Mouse (Mus musculus): ENCODE measurements around the gene Gm49368. TPM values are rescaled to one million over a fixed set of nuclear protein-coding genes. Genes with fewer than 3 reads are reported as not detected.

Gene Gm49368
- polyA plus RNA-seq, 1 experiment from 2014 or later = not detected

- Histone ChIP-seq H3K9ac (no peak overlapping the region), H3K4me3 (replicated peaks) (no peak overlapping the region), H3K4me2 (no peak overlapping the region), H3K9me3 (replicated peaks) (no peaks in the 10 kb centered on the region), H3K4me1 (no peaks in the 10 kb centered on the region), H3K36me3 (no peaks in the 10 kb centered on the region), H3K27me3 (no peaks in the 10 kb centered on the region), H3K27ac (no peak overlapping the region)
- ATAC-seq (replicated peaks; ENCODE audit: low FRiP score) = no peak
- 71% methylated on average over 7 of the region's 7 CpGs for WGBS
These were observed 3.9 kb upstream of the Gm49368 start for GRCm38 (mm10) chr7:128058576-128058975.

- WGBS = 72% methylated on average over 4 of the region's 4 CpGs
- no peaks in the 10 kb centered on the region for H3K4me1 ChIP-seq
- no peak overlapping the region for H3K4me2 ChIP-seq
- no peaks in the 10 kb centered on the region for H3K27me3 ChIP-seq
- H3K9me3 ChIP-seq (replicated peaks) = no peaks in the 10 kb centered on the region
- no peak overlapping the region for H3K4me3 ChIP-seq (replicated peaks)
- no peaks in the 10 kb centered on the region for H3K36me3 ChIP-seq
- no peak for ATAC-seq (replicated peaks; ENCODE audit: low FRiP score)
- H3K9ac ChIP-seq = no peak overlapping the region
- H3K27ac ChIP-seq = no peak overlapping the region
These were observed 3.4 kb upstream of the Gm49368 start for GRCm38 (mm10) chr7:128059091-128059490.

- H3K4me3 ChIP-seq (replicated peaks) = no peak overlapping the region
- H3K27ac ChIP-seq = no peak overlapping the region
- H3K27me3 ChIP-seq = no peaks in the 10 kb centered on the region
- H3K9ac ChIP-seq = no peak overlapping the region
- H3K4me1 ChIP-seq = no peaks in the 10 kb centered on the region
- ATAC-seq (replicated peaks; ENCODE audit: low FRiP score) = no peak
- H3K9me3 ChIP-seq (replicated peaks) = no peaks in the 10 kb centered on the region
- H3K36me3 ChIP-seq = no peaks in the 10 kb centered on the region
- 89% methylated on average over 6 of the region's 6 CpGs for WGBS
- H3K4me2 ChIP-seq = no peak overlapping the region
These were observed 813 bp downstream of the Gm49368 start for GRCm38 (mm10) chr7:128063211-128063781.

GRCm38 (mm10) chr7:128065547-128065946 is 3.1 kb downstream of the Gm49368 start:
- no peaks in the 10 kb centered on the region for H3K36me3 ChIP-seq
- no peaks in the 10 kb centered on the region for H3K27me3 ChIP-seq
- no peak overlapping the region for H3K4me2 ChIP-seq
- no peak overlapping the region for H3K27ac ChIP-seq
- no peak overlapping the region for H3K9ac ChIP-seq
- no peaks in the 10 kb centered on the region for H3K9me3 ChIP-seq (replicated peaks)
- WGBS = 81% methylated on average over 5 of the region's 5 CpGs
- H3K4me1 ChIP-seq = no peaks in the 10 kb centered on the region
- ATAC-seq (replicated peaks; ENCODE audit: low FRiP score) = no peak
- H3K4me3 ChIP-seq (replicated peaks) = no peak overlapping the region

- WGBS = 74% methylated on average over 3 of the region's 3 CpGs
- H3K4me3 ChIP-seq (replicated peaks) = no peak overlapping the region
- no peak overlapping the region for H3K4me2 ChIP-seq
- H3K36me3 ChIP-seq = no peaks in the 10 kb centered on the region
- ATAC-seq (replicated peaks; ENCODE audit: low FRiP score) = no peak
- H3K4me1 ChIP-seq = no peaks in the 10 kb centered on the region
- H3K27me3 ChIP-seq = no peaks in the 10 kb centered on the region
- no peaks in the 10 kb centered on the region for H3K9me3 ChIP-seq (replicated peaks)
- no peak overlapping the region for H3K27ac ChIP-seq
- H3K9ac ChIP-seq = no peak overlapping the region
These were observed 5.4 kb downstream of the Gm49368 start for GRCm38 (mm10) chr7:128067847-128068246.

- Histone ChIP-seq H3K27ac (no peak overlapping the region), H3K9ac (no peak overlapping the region), H3K4me2 (no peak overlapping the region), H3K4me3 (replicated peaks) (no peak overlapping the region), H3K9me3 (replicated peaks) (no peaks in the 10 kb centered on the region), H3K27me3 (no peaks in the 10 kb centered on the region), H3K4me1 (no peaks in the 10 kb centered on the region), H3K36me3 (no peaks in the 10 kb centered on the region)
- WGBS = 79% methylated on average over 2 of the region's 2 CpGs
- no peak for ATAC-seq (replicated peaks; ENCODE audit: low FRiP score)
These were observed 7.4 kb downstream of the Gm49368 start for GRCm38 (mm10) chr7:128069844-128070243.

GRCm38 (mm10) chr7:128071816-128072215 is 9.3 kb downstream of the Gm49368 start:
- H3K27me3 ChIP-seq = no peaks in the 10 kb centered on the region
- WGBS = 73% methylated on average over 4 of the region's 4 CpGs
- no peaks in the 10 kb centered on the region for H3K4me1 ChIP-seq
- no peaks in the 10 kb centered on the region for H3K9me3 ChIP-seq (replicated peaks)
- H3K4me2 ChIP-seq = no peak overlapping the region
- no peaks in the 10 kb centered on the region for H3K36me3 ChIP-seq
- no peak overlapping the region for H3K9ac ChIP-seq
- H3K27ac ChIP-seq = no peak overlapping the region
- H3K4me3 ChIP-seq (replicated peaks) = no peak overlapping the region
- ATAC-seq (replicated peaks; ENCODE audit: low FRiP score) = no peak

- 71% methylated on average over 8 of the region's 8 CpGs for WGBS
- H3K27me3 ChIP-seq = no peaks in the 10 kb centered on the region
- H3K4me2 ChIP-seq = no peak overlapping the region
- ATAC-seq (replicated peaks; ENCODE audit: low FRiP score) = no peak
- H3K27ac ChIP-seq = no peak overlapping the region
- H3K4me1 ChIP-seq = no peaks in the 10 kb centered on the region
- H3K36me3 ChIP-seq = no peaks in the 10 kb centered on the region
- no peak overlapping the region for H3K9ac ChIP-seq
- H3K9me3 ChIP-seq (replicated peaks) = no peaks in the 10 kb centered on the region
- no peak overlapping the region for H3K4me3 ChIP-seq (replicated peaks)
These were observed 17.5 kb downstream of the Gm49368 start for GRCm38 (mm10) chr7:128080012-128080411.

- Histone ChIP-seq H3K4me3 (replicated peaks) (no peak overlapping the region), H3K4me1 (no peaks in the 10 kb centered on the region), H3K36me3 (no peaks in the 10 kb centered on the region), H3K4me2 (no peak overlapping the region), H3K9me3 (replicated peaks) (no peaks in the 10 kb centered on the region), H3K27ac (no peak overlapping the region), H3K27me3 (no peaks in the 10 kb centered on the region), H3K9ac (no peak overlapping the region)
- ATAC-seq (replicated peaks; ENCODE audit: low FRiP score) = no peak
- 81% methylated on average over 7 of the region's 7 CpGs for WGBS
These were observed 26.7 kb downstream of the Gm49368 start for GRCm38 (mm10) chr7:128089141-128089540.

GRCm38 (mm10) chr7:128098135-128098534 is 35.7 kb downstream of the Gm49368 start:
- H3K9me3 ChIP-seq (replicated peaks) = no peaks in the 10 kb centered on the region

GRCm38 (mm10) chr7:128100742-128101357 is 38.4 kb downstream of the Gm49368 start:
- H3K36me3 ChIP-seq = no peaks in the 10 kb centered on the region
- no peak for ATAC-seq (replicated peaks; ENCODE audit: low FRiP score)

More at GRCm38 (mm10) chr7:128098135-128098534, 35.7 kb downstream of the Gm49368 start:
- Histone ChIP-seq H3K9ac (no peak overlapping the region), H3K36me3 (no peaks in the 10 kb centered on the region), H3K4me1 (no peaks in the 10 kb centered on the region), H3K27me3 (no peaks in the 10 kb centered on the region), H3K27ac (no peak overlapping the region), H3K4me2 (no peak overlapping the region), H3K4me3 (replicated peaks) (no peak overlapping the region)
- WGBS = 81% methylated on average over 1 of the region's 1 CpGs
- no peak for ATAC-seq (replicated peaks; ENCODE audit: low FRiP score)

GRCm38 (mm10) chr7:128105246-128105645 is 42.8 kb downstream of the Gm49368 start:
- Histone ChIP-seq H3K36me3 (no peaks in the 10 kb centered on the region), H3K4me3 (replicated peaks) (no peak overlapping the region), H3K27ac (no peak overlapping the region), H3K4me1 (no peaks in the 10 kb centered on the region), H3K9ac (no peak overlapping the region), H3K27me3 (no peaks in the 10 kb centered on the region), H3K4me2 (no peak overlapping the region), H3K9me3 (replicated peaks) (no peaks in the 10 kb centered on the region)
- WGBS = 65% methylated on average over 4 of the region's 4 CpGs
- no peak for ATAC-seq (replicated peaks; ENCODE audit: low FRiP score)

More at GRCm38 (mm10) chr7:128100742-128101357, 38.4 kb downstream of the Gm49368 start:
- 70% methylated on average over 2 of the region's 2 CpGs for WGBS
- H3K4me1 ChIP-seq = no peaks in the 10 kb centered on the region
- no peaks in the 10 kb centered on the region for H3K27me3 ChIP-seq
- H3K9me3 ChIP-seq (replicated peaks) = no peaks in the 10 kb centered on the region
- H3K27ac ChIP-seq = no peak overlapping the region
- no peak overlapping the region for H3K4me3 ChIP-seq (replicated peaks)
- H3K4me2 ChIP-seq = no peak overlapping the region
- no peak overlapping the region for H3K9ac ChIP-seq

GRCm38 (mm10) chr7:128107462-128107861 is 45.0 kb downstream of the Gm49368 start:
- 93% methylated on average over 7 of the region's 7 CpGs for WGBS
- no peak overlapping the region for H3K9ac ChIP-seq
- H3K4me3 ChIP-seq (replicated peaks) = no peak overlapping the region
- H3K36me3 ChIP-seq = no peaks in the 10 kb centered on the region
- no peak for ATAC-seq (replicated peaks; ENCODE audit: low FRiP score)
- H3K9me3 ChIP-seq (replicated peaks) = no peaks in the 10 kb centered on the region
- no peaks in the 10 kb centered on the region for H3K27me3 ChIP-seq
- no peak overlapping the region for H3K27ac ChIP-seq
- H3K4me2 ChIP-seq = no peak overlapping the region
- H3K4me1 ChIP-seq = no peaks in the 10 kb centered on the region
